ENCODE assay signal across 14 mouse cellular contexts in the genomic region with DNA sequence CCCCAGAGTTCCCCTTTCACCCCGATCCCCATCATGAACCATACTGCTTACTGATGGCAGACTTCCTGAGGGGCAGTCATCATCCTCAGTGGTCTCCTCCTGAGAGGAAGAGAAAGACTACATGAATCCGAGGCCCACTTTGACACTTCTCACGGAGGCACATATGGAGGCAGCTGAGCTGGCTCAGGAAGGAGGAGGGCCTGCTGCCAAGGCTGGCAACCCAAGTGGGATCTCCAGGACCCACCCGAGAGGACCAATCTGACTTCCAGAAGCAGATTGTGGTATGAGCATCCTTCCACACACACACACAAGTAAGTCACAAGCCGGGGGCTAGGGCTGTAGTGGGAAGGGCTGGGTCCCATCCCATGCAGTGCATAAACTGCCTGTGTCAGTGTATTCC. TPM values are rescaled to one million over a fixed set of nuclear protein-coding genes. Genes with fewer than 3 reads are reported as not detected.
"Had no signal": no experiment of that assay in that cellular context is flagged by ENCODE, and none has a peak within 500 bp of the region (broad histone marks: within the 10 kb centered on the region; RNA-seq: fewer than 3 reads in every experiment).

No protein-coding gene starts in this region.

- H3K9me3 ChIP-seq: kidney, embryonic 15.5 days; limb, embryonic 15.5 days; liver, embryonic 12.5 days; lung, embryonic 15.5 days; midbrain, embryonic 15.5 days; neural tube, embryonic 12.5 days had no signal

- DNase-seq: kidney, postnatal 14 days; retina, postnatal 1 day had no signal

- ATAC-seq: liver, embryonic 12.5 days; midbrain, embryonic 15.5 days had no signal

- H3K4me2 ChIP-seq: kidney, embryonic 15.5 days; limb, embryonic 15.5 days; liver, embryonic 12.5 days; lung, embryonic 15.5 days; midbrain, embryonic 11.5 days; midbrain, embryonic 15.5 days; neural tube, embryonic 12.5 days had no signal

- H3K9ac ChIP-seq: kidney, embryonic 15.5 days; limb, embryonic 15.5 days; liver, embryonic 12.5 days; lung, embryonic 15.5 days; midbrain, embryonic 15.5 days; neural tube, embryonic 12.5 days had no signal

- H3K27ac ChIP-seq: kidney, embryonic 15.5 days; limb, embryonic 15.5 days; liver, embryonic 12.5 days; lung, embryonic 15.5 days; macrophage; midbrain, embryonic 15.5 days; neural tube, embryonic 12.5 days had no signal

- H3K4me1 ChIP-seq: kidney, embryonic 15.5 days; limb, embryonic 15.5 days; liver, embryonic 12.5 days; lung, embryonic 15.5 days; megakaryocyte, embryonic 14.5 days; midbrain, embryonic 15.5 days; neural tube, embryonic 12.5 days had no signal

- H3K36me3 ChIP-seq: limb, embryonic 15.5 days; liver, embryonic 12.5 days; lung, embryonic 15.5 days; midbrain, embryonic 15.5 days; neural tube, embryonic 12.5 days had no signal

- H3K4me3 ChIP-seq: kidney, embryonic 15.5 days; limb, embryonic 15.5 days; liver, embryonic 12.5 days; lung, embryonic 15.5 days; megakaryocyte, embryonic 14.5 days; midbrain, embryonic 15.5 days; neural tube, embryonic 12.5 days had no signal

- H3K27me3 ChIP-seq: kidney, embryonic 15.5 days; limb, embryonic 15.5 days; midbrain, embryonic 15.5 days; neural tube, embryonic 12.5 days had no signal

RNA-seq across cellular contexts. Expression of a gene that starts 11.9 kb away (rescaled TPM):
- total RNA-seq: neutrophil, adult 5-6 weeks had no signal

RNA-seq across cellular contexts. Expression of a gene that starts 14.0 kb away (rescaled TPM):
- total RNA-seq: monocyte, adult 5-6 weeks; neutrophil, adult 5-6 weeks had no signal

RNA-seq across cellular contexts. Expression of a gene that starts 25.1 kb away (rescaled TPM):
- total RNA-seq: monocyte, adult 5-6 weeks; neutrophil, adult 5-6 weeks had no signal
- polyA plus RNA-seq: small intestine, adult 2 months had no signal
